Mouse (Mus musculus): ENCODE measurements at regions not wholly inside any gene's neighbourhood (a gene's known extent, or its start where the extent isn't known, plus 50 kb on each side); places are given as distances from the start of the nearest gene placed in this dataset.

GRCm38 (mm10) chr6:11796361-11796760, 110.9 kb downstream of the Ndufa4 start:
- 77% methylated on average over 3 of the region's 3 CpGs for WGBS
- Histone ChIP-seq H3K36me3 (ENCODE audit: control insufficient read depth, insufficient read depth, low read length) (no peaks in the 10 kb centered on the region), H3K9ac (ENCODE audit: low read depth, low read length) (no peak overlapping the region), H3K27me3 (replicated peaks; ENCODE audit: control insufficient read depth, insufficient read depth, low read length) (no peaks in the 10 kb centered on the region), H3K27ac (ENCODE audit: low read length) (no peak overlapping the region), H3K4me3 (ENCODE audit: low read length) (no peak overlapping the region), H3K4me1 (ENCODE audit: control insufficient read depth, insufficient read depth, low read length) (no peaks in the 10 kb centered on the region), H3K4me2 (ENCODE audit: low read depth, low read length) (no peak overlapping the region), H3K9me3 (ENCODE audit: control insufficient read depth, low read length) (no peaks in the 10 kb centered on the region)
- no peak for ATAC-seq

- Histone ChIP-seq H3K9ac (ENCODE audit: low read depth, low read length) (no peak overlapping the region), H3K4me3 (ENCODE audit: low read length) (no peak overlapping the region), H3K4me1 (ENCODE audit: control insufficient read depth, insufficient read depth, low read length) (no peaks in the 10 kb centered on the region), H3K27ac (ENCODE audit: low read length) (no peak overlapping the region), H3K36me3 (ENCODE audit: control insufficient read depth, insufficient read depth, low read length) (no peaks in the 10 kb centered on the region), H3K4me2 (ENCODE audit: low read depth, low read length) (no peak overlapping the region), H3K9me3 (ENCODE audit: control insufficient read depth, low read length) (no peaks in the 10 kb centered on the region), H3K27me3 (replicated peaks; ENCODE audit: control insufficient read depth, insufficient read depth, low read length) (no peaks in the 10 kb centered on the region)
- no peak for ATAC-seq
- 32% methylated on average over 8 of the region's 8 CpGs for WGBS
Measured at GRCm38 (mm10) chr6:11793366-11793765, 113.9 kb downstream of the Ndufa4 start.

GRCm38 (mm10) chr6:11792186-11792585, 115.1 kb downstream of the Ndufa4 start:
- WGBS: 85% methylated on average over 3 of the region's 3 CpGs
- H3K9me3 ChIP-seq (ENCODE audit: control insufficient read depth, low read length): no peaks in the 10 kb centered on the region
- no peaks in the 10 kb centered on the region for H3K36me3 ChIP-seq (ENCODE audit: control insufficient read depth, insufficient read depth, low read length)
- no peak overlapping the region for H3K27ac ChIP-seq (ENCODE audit: low read length)
- H3K4me3 ChIP-seq (ENCODE audit: low read length): no peak overlapping the region
- H3K4me2 ChIP-seq (ENCODE audit: low read depth, low read length): no peak overlapping the region
- H3K4me1 ChIP-seq (ENCODE audit: control insufficient read depth, insufficient read depth, low read length): no peaks in the 10 kb centered on the region
- no peak overlapping the region for H3K9ac ChIP-seq (ENCODE audit: low read depth, low read length)
- H3K27me3 ChIP-seq (replicated peaks; ENCODE audit: control insufficient read depth, insufficient read depth, low read length): no peaks in the 10 kb centered on the region
- no peak for ATAC-seq

GRCm38 (mm10) chr6:11791056-11791455, 116.2 kb downstream of the Ndufa4 start:
- 59% methylated on average over 3 of the region's 3 CpGs for WGBS

GRCm38 (mm10) chr6:11773992-11774391, 133.3 kb downstream of the Ndufa4 start:
- no peak overlapping the region for H3K9ac ChIP-seq (ENCODE audit: low read depth, low read length)
- H3K9me3 ChIP-seq (ENCODE audit: control insufficient read depth, low read length): no peaks in the 10 kb centered on the region
- H3K27ac ChIP-seq (ENCODE audit: low read length): no peak overlapping the region
- no peak overlapping the region for H3K4me2 ChIP-seq (ENCODE audit: low read depth, low read length)
- ATAC-seq: no peak
- no peaks in the 10 kb centered on the region for H3K27me3 ChIP-seq (replicated peaks; ENCODE audit: control insufficient read depth, insufficient read depth, low read length)
- no peaks in the 10 kb centered on the region for H3K4me1 ChIP-seq (ENCODE audit: control insufficient read depth, insufficient read depth, low read length)
- H3K4me3 ChIP-seq (ENCODE audit: low read length): no peak overlapping the region
- 84% methylated on average over 3 of the region's 3 CpGs for WGBS
- no peaks in the 10 kb centered on the region for H3K36me3 ChIP-seq (ENCODE audit: control insufficient read depth, insufficient read depth, low read length)

More at GRCm38 (mm10) chr6:11791056-11791455, 116.2 kb downstream of the Ndufa4 start:
- no peak overlapping the region for H3K4me3 ChIP-seq (ENCODE audit: low read length)
- ATAC-seq: no peak
- no peaks in the 10 kb centered on the region for H3K4me1 ChIP-seq (ENCODE audit: control insufficient read depth, insufficient read depth, low read length)
- H3K9ac ChIP-seq (ENCODE audit: low read depth, low read length): no peak overlapping the region
- H3K27ac ChIP-seq (ENCODE audit: low read length): no peak overlapping the region
- H3K36me3 ChIP-seq (ENCODE audit: control insufficient read depth, insufficient read depth, low read length): no peaks in the 10 kb centered on the region
- no peaks in the 10 kb centered on the region for H3K9me3 ChIP-seq (ENCODE audit: control insufficient read depth, low read length)
- H3K4me2 ChIP-seq (ENCODE audit: low read depth, low read length): no peak overlapping the region
- no peaks in the 10 kb centered on the region for H3K27me3 ChIP-seq (replicated peaks; ENCODE audit: control insufficient read depth, insufficient read depth, low read length)

- no peak overlapping the region for H3K4me2 ChIP-seq (ENCODE audit: low read depth, low read length)
- H3K27ac ChIP-seq (ENCODE audit: low read length): no peak overlapping the region
- no peaks in the 10 kb centered on the region for H3K9me3 ChIP-seq (ENCODE audit: control insufficient read depth, low read length)
- H3K27me3 ChIP-seq (replicated peaks; ENCODE audit: control insufficient read depth, insufficient read depth, low read length): no peaks in the 10 kb centered on the region
- no peak overlapping the region for H3K4me3 ChIP-seq (ENCODE audit: low read length)
- ATAC-seq: no peak
- no peaks in the 10 kb centered on the region for H3K4me1 ChIP-seq (ENCODE audit: control insufficient read depth, insufficient read depth, low read length)
- no peak overlapping the region for H3K9ac ChIP-seq (ENCODE audit: low read depth, low read length)
- no peaks in the 10 kb centered on the region for H3K36me3 ChIP-seq (ENCODE audit: control insufficient read depth, insufficient read depth, low read length)
Measured at GRCm38 (mm10) chr6:11762912-11763311, 144.4 kb downstream of the Ndufa4 start.

GRCm38 (mm10) chr6:11737667-11738066, 169.6 kb downstream of the Ndufa4 start:
- H3K27me3 ChIP-seq (replicated peaks; ENCODE audit: control insufficient read depth, insufficient read depth, low read length): no peaks in the 10 kb centered on the region
- ATAC-seq: no peak
- H3K4me1 ChIP-seq (ENCODE audit: control insufficient read depth, insufficient read depth, low read length): no peaks in the 10 kb centered on the region
- H3K9ac ChIP-seq (ENCODE audit: low read depth, low read length): no peak overlapping the region
- no peak overlapping the region for H3K27ac ChIP-seq (ENCODE audit: low read length)
- no peaks in the 10 kb centered on the region for H3K36me3 ChIP-seq (ENCODE audit: control insufficient read depth, insufficient read depth, low read length)
- H3K9me3 ChIP-seq (ENCODE audit: control insufficient read depth, low read length): no peaks in the 10 kb centered on the region
- 82% methylated on average over 4 of the region's 4 CpGs for WGBS
- no peak overlapping the region for H3K4me2 ChIP-seq (ENCODE audit: low read depth, low read length)
- H3K4me3 ChIP-seq (ENCODE audit: low read length): no peak overlapping the region

GRCm38 (mm10) chr6:11731126-11731525, 176.2 kb downstream of the Ndufa4 start:
- H3K27me3 ChIP-seq (replicated peaks; ENCODE audit: control insufficient read depth, insufficient read depth, low read length): no peaks in the 10 kb centered on the region
- H3K4me2 ChIP-seq (ENCODE audit: low read depth, low read length): no peak overlapping the region
- no peak overlapping the region for H3K9ac ChIP-seq (ENCODE audit: low read depth, low read length)
- no peak overlapping the region for H3K27ac ChIP-seq (ENCODE audit: low read length)
- no peak overlapping the region for H3K4me3 ChIP-seq (ENCODE audit: low read length)
- H3K4me1 ChIP-seq (ENCODE audit: control insufficient read depth, insufficient read depth, low read length): no peaks in the 10 kb centered on the region
- H3K36me3 ChIP-seq (ENCODE audit: control insufficient read depth, insufficient read depth, low read length): no peaks in the 10 kb centered on the region
- no peaks in the 10 kb centered on the region for H3K9me3 ChIP-seq (ENCODE audit: control insufficient read depth, low read length)
- ATAC-seq: no peak

GRCm38 (mm10) chr6:11730667-11731066, 176.6 kb downstream of the Ndufa4 start:
- Histone ChIP-seq H3K36me3 (ENCODE audit: control insufficient read depth, insufficient read depth, low read length) (no peaks in the 10 kb centered on the region), H3K4me2 (ENCODE audit: low read depth, low read length) (no peak overlapping the region), H3K9ac (ENCODE audit: low read depth, low read length) (no peak overlapping the region), H3K27ac (ENCODE audit: low read length) (no peak overlapping the region), H3K4me1 (ENCODE audit: control insufficient read depth, insufficient read depth, low read length) (no peaks in the 10 kb centered on the region), H3K9me3 (ENCODE audit: control insufficient read depth, low read length) (no peaks in the 10 kb centered on the region), H3K27me3 (replicated peaks; ENCODE audit: control insufficient read depth, insufficient read depth, low read length) (no peaks in the 10 kb centered on the region), H3K4me3 (ENCODE audit: low read length) (no peak overlapping the region)
- WGBS: 68% methylated on average over 2 of the region's 2 CpGs
- ATAC-seq: no peak

- Histone ChIP-seq H3K27ac (ENCODE audit: low read length) (no peak overlapping the region), H3K9ac (ENCODE audit: low read depth, low read length) (no peak overlapping the region), H3K4me1 (ENCODE audit: control insufficient read depth, insufficient read depth, low read length) (no peaks in the 10 kb centered on the region), H3K4me2 (ENCODE audit: low read depth, low read length) (no peak overlapping the region), H3K4me3 (ENCODE audit: low read length) (no peak overlapping the region), H3K36me3 (ENCODE audit: control insufficient read depth, insufficient read depth, low read length) (no peaks in the 10 kb centered on the region), H3K9me3 (ENCODE audit: control insufficient read depth, low read length) (no peaks in the 10 kb centered on the region), H3K27me3 (replicated peaks; ENCODE audit: control insufficient read depth, insufficient read depth, low read length) (no peaks in the 10 kb centered on the region)
- ATAC-seq: no peak
- WGBS: 81% methylated on average over 1 of the region's 1 CpGs
Measured at GRCm38 (mm10) chr6:11727806-11728205, 179.5 kb downstream of the Ndufa4 start.

All from intestine, embryonic 16.5 days (tissue).